Mouse (Mus musculus) forebrain, embryonic 14.5 days (tissue): Measurements from ENCODE around the gene 2210408I21Rik. TPM values are rescaled to one million over a fixed set of nuclear protein-coding genes. Genes with fewer than 3 reads are reported as not detected.

Experiments
- ATAC-seq: fragments of 200-750 bp; cut with Nextera tagmentation; 2 replicates; pipeline ENCODE4 v1.8.0; 2017; ENCODE audit warnings: mild to moderate bottlenecking, moderate library complexity
- DNase-seq: peaks from one replicate; pipeline ENCODE4 v3.0.0-alpha.2; 2015; ENCODE audit warnings: low spot score
- H3K27ac ChIP-seq: fragments of 300-500 bp; sonication (generic); 2 replicates; pipeline ENCODE4 v1.5.1; 2014; ENCODE audit warnings: low read depth, mild to moderate bottlenecking, control low read depth, low read length, moderate library complexity
- H3K27me3 ChIP-seq: fragments of 300-500 bp; sonication (generic); replicated peaks from 2 replicates; pipeline ENCODE4 v1.6.1; 2014; ENCODE audit warnings: low read length, control low read depth, mixed read lengths; ENCODE audit not compliant: control insufficient read depth, insufficient read depth
- H3K36me3 ChIP-seq: fragments of 300-500 bp; sonication (generic); 2 replicates; pipeline ENCODE4 v1.6.1; 2014; ENCODE audit warnings: low read length, control low read depth; ENCODE audit not compliant: control insufficient read depth, insufficient read depth
- H3K4me1 ChIP-seq: fragments of 300-500 bp; sonication (generic); 2 replicates; pipeline ENCODE4 v1.6.1; 2014; ENCODE audit warnings: antibody characterized with exemption, low read length, control low read depth; ENCODE audit not compliant: control insufficient read depth, insufficient read depth
- H3K4me2 ChIP-seq: fragments of 300-500 bp; sonication (generic); 2 replicates; pipeline ENCODE4 v1.6.1; 2014; ENCODE audit warnings: mild to moderate bottlenecking, control low read depth, low read length
- H3K4me3 ChIP-seq: fragments of 300-500 bp; sonication (generic); 2 replicates; pipeline ENCODE4 v1.5.1; 2014; ENCODE audit warnings: low read depth, low read length, control low read depth
- H3K9ac ChIP-seq: fragments of 300-500 bp; sonication (generic); 2 replicates; pipeline ENCODE4 v1.6.1; 2014; ENCODE audit warnings: mild to moderate bottlenecking, low read length, control low read depth, moderate library complexity
- H3K9me3 ChIP-seq: fragments of 300-500 bp; sonication (generic); replicated peaks from 2 replicates; pipeline ENCODE4 v1.6.1; 2016; ENCODE audit warnings: low read length, control low read depth, mixed read lengths; ENCODE audit not compliant: control insufficient read depth
- WGBS: fragments of 180-500 bp; shearing (Covaris S2); extraction: QIAGEN DNeasy Blood & Tissue Kit; methylation state at CpG from one replicate; pipeline ENCODE4 v1.1.7; 2014; 5-methylcytosine and 5-hydroxymethylcytosine counted together
- polyA plus RNA-seq: library from polyadenylated mRNA; unstranded; fragments of >200 nt; fragmentation: Nextera tagmentation; extraction: Ambion mirVana; gene quantifications from 2 replicates; pipeline ENCODE4 v1.2.1, GENCODE M21; 2014

2210408I21Rik gene
- polyA plus RNA-seq, 1 experiment from 2014 or later: 10.9 TPM

GRCm38 (mm10) chr13:77177931-77178330, 42.6 kb downstream of the 2210408I21Rik start:
- Histone ChIP-seq H3K27me3 (no peaks in the 10 kb centered on the region), H3K36me3 (peaks cover 3% of the 10 kb centered on the region; the same call in 1 of the 2 replicates), H3K9ac (no peak overlapping the region), H3K27ac (no peak overlapping the region), H3K4me1 (no peaks in the 10 kb centered on the region), H3K4me2 (no peak overlapping the region), H3K9me3 (no peaks in the 10 kb centered on the region), H3K4me3 (no peak overlapping the region)
- no peak for DNase-seq
- no peak for ATAC-seq

GRCm38 (mm10) chr13:77190606-77191005, 55.3 kb downstream of the 2210408I21Rik start:
- no peak for ATAC-seq
- no peaks in the 10 kb centered on the region for H3K4me1 ChIP-seq
- no peaks in the 10 kb centered on the region for H3K9me3 ChIP-seq
- H3K9ac ChIP-seq: no peak overlapping the region
- H3K4me3 ChIP-seq: no peak overlapping the region
- H3K4me2 ChIP-seq: no peak overlapping the region
- H3K36me3 ChIP-seq: no peaks in the 10 kb centered on the region
- 88% methylated on average over 8 of the region's 8 CpGs for WGBS
- no peaks in the 10 kb centered on the region for H3K27me3 ChIP-seq
- no peak overlapping the region for H3K27ac ChIP-seq
- DNase-seq: no peak

GRCm38 (mm10) chr13:77192201-77192600, 56.9 kb downstream of the 2210408I21Rik start:
- Histone ChIP-seq H3K9ac (no peak overlapping the region), H3K4me3 (no peak overlapping the region), H3K4me2 (no peak overlapping the region), H3K9me3 (no peaks in the 10 kb centered on the region), H3K27ac (no peak overlapping the region), H3K27me3 (no peaks in the 10 kb centered on the region), H3K36me3 (no peaks in the 10 kb centered on the region), H3K4me1 (no peaks in the 10 kb centered on the region)
- DNase-seq: no peak
- ATAC-seq: no peak
- WGBS: 81% methylated on average over 2 of the region's 2 CpGs

GRCm38 (mm10) chr13:77208764-77209418, 73.6 kb downstream of the 2210408I21Rik start:
- H3K9ac ChIP-seq: no peak overlapping the region
- no peaks in the 10 kb centered on the region for H3K9me3 ChIP-seq
- ATAC-seq: peak; percentile 40; the same call in 1 of the 2 replicates
- no peaks in the 10 kb centered on the region for H3K27me3 ChIP-seq
- no peaks in the 10 kb centered on the region for H3K36me3 ChIP-seq
- H3K4me1 ChIP-seq: 0 out of 2 replicates have a peak, but pooled peaks cover 3% of the 10 kb centered on the region
- DNase-seq: peak; percentile 10
- H3K4me3 ChIP-seq: no peak overlapping the region
- no peak overlapping the region for H3K4me2 ChIP-seq
- H3K27ac ChIP-seq: no peak overlapping the region
- WGBS: 87% methylated on average over 7 of the region's 7 CpGs

GRCm38 (mm10) chr13:77213196-77213595, 77.9 kb downstream of the 2210408I21Rik start:
- Histone ChIP-seq H3K27ac (no peak overlapping the region), H3K9me3 (no peaks in the 10 kb centered on the region), H3K4me1 (0 out of 2 replicates have a peak, but pooled peaks cover 3% of the 10 kb centered on the region), H3K27me3 (no peaks in the 10 kb centered on the region), H3K36me3 (no peaks in the 10 kb centered on the region), H3K4me2 (no peak overlapping the region), H3K9ac (no peak overlapping the region), H3K4me3 (no peak overlapping the region)
- ATAC-seq (no peak), DNase-seq (no peak)

GRCm38 (mm10) chr13:77215460-77215859, 80.1 kb downstream of the 2210408I21Rik start:
- no peaks in the 10 kb centered on the region for H3K27me3 ChIP-seq
- H3K9me3 ChIP-seq: no peaks in the 10 kb centered on the region
- H3K4me3 ChIP-seq: no peak overlapping the region
- ATAC-seq (no peak), DNase-seq (peak; percentile 11)
- no peaks in the 10 kb centered on the region for H3K36me3 ChIP-seq
- H3K4me1 ChIP-seq: no peaks in the 10 kb centered on the region
- no peak overlapping the region for H3K9ac ChIP-seq
- WGBS: 81% methylated on average over 2 of the region's 2 CpGs
- H3K4me2 ChIP-seq: no peak overlapping the region
- no peak overlapping the region for H3K27ac ChIP-seq

- peak; percentile 46 for ATAC-seq
- no peaks in the 10 kb centered on the region for H3K9me3 ChIP-seq
These were observed 82.4 kb downstream of the 2210408I21Rik start for GRCm38 (mm10) chr13:77217672-77218280.

GRCm38 (mm10) chr13:77221072-77221471, 85.7 kb downstream of the 2210408I21Rik start:
- H3K27ac ChIP-seq: no peak overlapping the region
- H3K4me1 ChIP-seq: no peaks in the 10 kb centered on the region
- H3K9ac ChIP-seq: no peak overlapping the region
- no peak overlapping the region for H3K4me2 ChIP-seq
- 81% methylated on average over 2 of the region's 2 CpGs for WGBS
- no peaks in the 10 kb centered on the region for H3K27me3 ChIP-seq
- no peak for ATAC-seq
- no peak for DNase-seq
- no peak overlapping the region for H3K4me3 ChIP-seq
- no peaks in the 10 kb centered on the region for H3K36me3 ChIP-seq
- H3K9me3 ChIP-seq: no peaks in the 10 kb centered on the region

More at GRCm38 (mm10) chr13:77217672-77218280, 82.4 kb downstream of the 2210408I21Rik start:
- Histone ChIP-seq H3K27ac (no peak overlapping the region), H3K36me3 (no peaks in the 10 kb centered on the region), H3K9ac (no peak overlapping the region), H3K4me2 (no peak overlapping the region), H3K27me3 (no peaks in the 10 kb centered on the region), H3K4me1 (no peaks in the 10 kb centered on the region), H3K4me3 (no peak overlapping the region)
- WGBS: 74% methylated on average over 4 of the region's 4 CpGs
- DNase-seq: peak; percentile 20

GRCm38 (mm10) chr13:77256541-77256940, 121.2 kb downstream of the 2210408I21Rik start:
- no peaks in the 10 kb centered on the region for H3K36me3 ChIP-seq
- H3K27me3 ChIP-seq: no peaks in the 10 kb centered on the region
- no peak overlapping the region for H3K4me2 ChIP-seq
- WGBS: 94% methylated on average over 6 of the region's 6 CpGs
- no peak overlapping the region for H3K4me3 ChIP-seq
- no peak overlapping the region for H3K9ac ChIP-seq
- DNase-seq: no peak
- ATAC-seq: no peak
- no peaks in the 10 kb centered on the region for H3K4me1 ChIP-seq
- no peak overlapping the region for H3K27ac ChIP-seq
- no peaks in the 10 kb centered on the region for H3K9me3 ChIP-seq
